Mouse (Mus musculus): ENCODE results near the gene Catsperg1.

DNA sequence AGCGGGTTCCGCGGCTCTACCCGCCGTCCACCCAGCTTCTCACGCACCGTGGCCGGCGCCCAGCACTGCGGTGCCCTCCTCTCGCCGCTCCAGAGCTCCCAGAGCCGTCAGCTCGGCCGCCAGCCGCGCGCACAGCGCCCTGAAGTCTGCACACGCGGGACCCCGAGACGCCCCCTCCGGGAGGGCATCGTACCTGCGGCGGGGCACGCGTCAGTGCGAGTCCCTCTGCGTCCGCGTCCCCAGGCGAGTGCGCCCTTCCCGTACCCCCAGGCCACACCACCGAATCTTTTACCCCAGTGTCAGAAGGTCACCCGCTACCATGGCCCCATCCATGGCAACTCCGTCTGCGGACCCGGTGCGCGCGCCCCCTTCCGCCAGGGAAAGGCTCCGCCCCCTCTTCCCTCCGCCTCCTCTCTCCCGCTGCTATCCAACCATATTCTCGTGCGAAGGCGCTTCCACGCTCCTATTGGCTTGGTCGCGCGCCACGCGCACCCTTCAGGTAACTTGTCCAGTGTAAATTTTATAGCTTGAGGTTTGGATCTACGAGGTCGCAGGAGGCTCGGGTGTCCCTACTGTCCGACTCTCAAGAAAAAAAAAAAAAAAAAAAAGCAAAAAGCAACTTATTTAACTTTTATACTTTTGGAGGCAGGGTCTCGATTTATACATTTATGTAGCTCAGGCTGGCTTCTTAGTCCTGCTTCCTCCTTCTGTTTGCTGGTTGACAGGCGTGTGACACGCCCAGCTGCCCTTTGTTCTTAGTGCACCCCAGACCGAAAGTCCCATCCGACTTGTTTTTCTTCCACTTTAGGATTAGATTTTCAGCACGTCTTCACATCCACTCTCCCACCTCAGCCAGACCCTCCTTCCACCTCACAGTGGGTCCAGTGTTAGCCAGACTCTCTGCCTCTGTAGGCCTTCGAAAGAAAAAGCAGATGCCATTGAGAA, 57.7 kb downstream of the Catsperg1 start, which contains the start of gene Fam98c:
- TF ChIP-seq EP300 (IDR thresholded peaks at IDR 0.05; ENCODE audit: low read depth) (no peak), CTCF (IDR thresholded peaks at IDR 0.05; ENCODE audit: low read depth) (peak; percentile 31)

All from heart, postnatal 0 days (tissue).